Mouse (Mus musculus): ENCODE data around the gene Rftn1.
A peak's percentile ranks its signal among the peaks of the same experiment; 100 is the strongest.

Gene Rftn1

GRCm38 (mm10) chr17:50010096-50010495 lies 180.4 kb downstream of the Rftn1 start:
- no peak for DNase-seq

GRCm38 (mm10) chr17:50006721-50007351 lies 183.6 kb downstream of the Rftn1 start:
- DNase-seq: no peak

GRCm38 (mm10) chr17:50006338-50006720 lies 184.1 kb downstream of the Rftn1 start:
- no peak for DNase-seq

- DNase-seq: no peak
Observed at GRCm38 (mm10) chr17:50003156-50003555, 187.3 kb downstream of the Rftn1 start.

- DNase-seq: no peak
Observed at GRCm38 (mm10) chr17:50002171-50002570, 188.3 kb downstream of the Rftn1 start.

- no peak for DNase-seq
Observed at GRCm38 (mm10) chr17:50001754-50002153, 188.7 kb downstream of the Rftn1 start.

- no peak for DNase-seq
Observed at GRCm38 (mm10) chr17:50000580-50000979, 189.9 kb downstream of the Rftn1 start.

- peak; percentile 21 for DNase-seq
Observed at GRCm38 (mm10) chr17:49996626-49997152, 193.8 kb downstream of the Rftn1 start.

GRCm38 (mm10) chr17:49996097-49996496 lies 194.4 kb downstream of the Rftn1 start:
- no peak for DNase-seq

- DNase-seq: no peak
Observed at GRCm38 (mm10) chr17:49995226-49995625, 195.2 kb downstream of the Rftn1 start.

GRCm38 (mm10) chr17:49993631-49994030 lies 196.8 kb downstream of the Rftn1 start:
- DNase-seq: no peak

- DNase-seq: no peak
Observed at GRCm38 (mm10) chr17:49992625-49993603, 197.6 kb downstream of the Rftn1 start.

- DNase-seq: no peak
Observed at GRCm38 (mm10) chr17:49989583-49989982, 200.9 kb downstream of the Rftn1 start.

GRCm38 (mm10) chr17:49987095-49987494 lies 203.4 kb downstream of the Rftn1 start:
- no peak for DNase-seq

- DNase-seq: no peak
Observed at GRCm38 (mm10) chr17:49983478-49983877, 207.0 kb downstream of the Rftn1 start.

GRCm38 (mm10) chr17:49982611-49983390 lies 207.7 kb downstream of the Rftn1 start:
- no peak for DNase-seq

GRCm38 (mm10) chr17:49981591-49981990 lies 208.9 kb downstream of the Rftn1 start:
- no peak for DNase-seq

GRCm38 (mm10) chr17:49979761-49980285 lies 210.7 kb downstream of the Rftn1 start:
- no peak for DNase-seq

GRCm38 (mm10) chr17:49977424-49977790 lies 213.1 kb downstream of the Rftn1 start:
- DNase-seq: no peak

- DNase-seq: no peak
Observed at GRCm38 (mm10) chr17:49976678-49977423, 213.6 kb downstream of the Rftn1 start.

- no peak for DNase-seq
Observed at GRCm38 (mm10) chr17:49975481-49975880, 215.0 kb downstream of the Rftn1 start.

GRCm38 (mm10) chr17:49974996-49975395 lies 215.5 kb downstream of the Rftn1 start:
- DNase-seq: no peak

All from lung, postnatal 36 days (tissue).